Mouse (Mus musculus) thymus, postnatal 36 days (tissue): ENCODE measurements around the gene Olfr1129.
"Not testable (repeated sequence)": the region's sequence is repeated elsewhere in the genome, so short reads cannot be mapped to it uniquely, and the experiment has no call there.

Experiments
- DNase-seq, 2 experiments: peaks; one replicate each; pipeline ENCODE4 v3.0.0; 2022; ENCODE audit warnings: mixed read lengths in 2 of 2

Olfr1129 gene

DNA sequence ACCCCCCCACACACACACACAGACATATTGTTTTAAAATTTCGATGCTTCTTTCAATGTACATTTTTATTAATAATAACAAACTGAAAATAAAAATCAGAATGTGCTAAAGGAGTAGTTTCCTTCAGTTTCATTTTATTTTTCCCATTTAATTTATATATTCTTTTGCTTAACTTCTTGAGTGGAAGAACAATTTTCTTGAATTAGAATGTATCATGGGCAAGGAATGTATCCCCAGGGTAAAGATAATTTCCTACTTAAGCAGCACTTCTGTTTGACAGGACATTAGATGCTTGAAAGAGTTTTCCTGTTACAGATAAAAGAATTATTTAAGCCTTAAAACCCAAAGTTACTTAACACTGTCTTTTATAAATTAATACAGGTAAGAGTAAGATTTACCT is at the start of gene Olfr1129:
Gene Olfr1129 (plus strand): TSS at position 301 of the 400 bp plus-strand sequence.
- not testable (repeated sequence) for DNase-seq

DNA sequence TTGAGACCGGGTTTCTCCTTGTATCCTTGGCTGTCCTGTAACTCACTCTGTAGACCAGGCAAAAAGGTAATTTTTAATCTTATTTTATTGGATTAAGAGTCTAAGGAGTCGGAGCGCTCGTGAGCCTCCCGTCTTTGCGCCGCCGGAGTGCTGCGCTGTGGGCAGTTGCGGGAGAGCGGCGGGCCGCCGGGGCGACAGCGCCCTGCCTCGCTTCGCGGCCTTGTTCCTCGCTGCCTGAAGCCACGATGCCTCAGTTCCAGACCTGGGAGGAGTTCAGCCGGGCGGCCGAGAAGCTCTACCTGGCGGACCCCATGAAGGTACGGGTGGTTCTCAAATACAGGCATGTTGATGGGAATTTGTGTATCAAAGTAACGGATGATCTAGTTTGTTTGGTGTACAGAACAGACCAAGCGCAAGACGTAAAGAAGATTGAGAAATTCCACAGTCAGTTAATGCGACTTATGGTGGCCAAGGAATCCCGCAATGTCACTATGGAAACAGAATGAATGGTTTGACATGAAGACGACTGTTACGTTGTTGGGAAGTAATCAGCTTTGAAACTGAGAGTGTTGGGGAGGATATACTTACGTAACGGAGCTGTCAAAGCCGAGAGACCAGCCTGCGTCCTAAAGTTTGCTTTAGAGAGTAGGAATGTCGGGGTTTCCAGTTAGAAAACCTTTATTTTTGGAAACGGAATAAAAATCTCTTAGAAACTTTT is 47.6 kb upstream of the Olfr1129 start:
- not testable (repeated sequence) for DNase-seq

DNA sequence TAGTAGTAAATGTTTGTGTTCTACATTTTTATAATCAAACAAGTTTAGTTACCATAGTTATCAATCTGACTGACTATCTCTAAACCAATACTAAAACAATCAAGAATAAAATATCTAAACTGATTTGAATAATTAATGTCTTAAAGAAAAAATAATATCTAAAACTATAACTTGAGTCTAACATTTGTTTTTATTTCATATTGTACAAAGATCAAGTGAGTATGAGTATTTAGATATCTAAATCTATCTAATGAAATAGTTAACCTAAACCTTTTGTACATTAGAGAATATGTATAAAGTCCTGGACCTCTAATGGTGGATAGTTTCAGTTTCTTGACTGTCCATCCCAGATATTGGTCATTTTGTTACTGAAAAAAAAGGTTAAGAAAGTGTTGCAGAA is 42.2 kb upstream of the Olfr1129 start, which contains the start of gene Olfr153:
Gene Olfr153 (plus strand): TSS at position 301 of the 400 bp plus-strand sequence.
- no peak for DNase-seq

DNA sequence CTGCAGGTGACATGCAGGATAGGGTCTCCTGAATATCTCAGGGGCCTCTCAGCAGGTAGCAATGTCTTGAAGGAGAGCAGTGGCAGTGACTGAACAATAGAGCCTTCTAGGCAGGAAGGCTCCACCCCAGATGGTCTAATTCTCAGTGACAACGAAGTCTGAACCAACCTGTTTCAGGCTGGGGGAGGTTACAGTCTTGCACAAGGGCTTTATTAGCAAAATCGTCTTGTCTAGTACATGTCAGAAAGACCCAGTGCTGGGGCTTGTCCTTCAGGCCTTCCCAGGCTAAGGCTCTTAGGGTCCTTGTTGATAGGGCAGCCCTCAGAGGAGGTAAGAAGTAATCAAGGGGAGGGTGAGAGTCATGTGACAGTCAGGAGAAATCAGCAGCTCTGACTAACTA is 38.9 kb upstream of the Olfr1129 start:
- no peak for DNase-seq

DNA sequence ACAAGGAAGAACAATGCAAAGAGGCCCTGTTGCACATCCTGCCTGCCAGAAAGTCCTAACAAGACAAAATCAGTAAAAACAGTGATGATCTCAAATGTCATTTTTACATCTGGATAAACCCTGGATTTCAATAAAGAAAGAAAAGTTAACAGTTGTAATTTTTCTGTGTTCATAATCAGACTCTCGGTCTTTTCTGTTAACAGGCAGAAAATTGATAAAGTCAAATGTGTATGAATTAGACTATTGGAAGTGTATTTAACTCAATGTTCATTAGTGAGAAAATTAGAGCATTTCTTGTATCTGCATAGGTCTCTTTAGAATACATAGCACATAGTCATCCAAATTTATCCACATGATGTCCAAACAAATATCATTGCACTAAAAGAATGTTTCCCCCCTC is 28.3 kb upstream of the Olfr1129 start, which contains the start of gene Olfr1128:
Gene Olfr1128 (minus strand): TSS at position 101 of the 400 bp plus-strand sequence.
- no peak for DNase-seq

DNA sequence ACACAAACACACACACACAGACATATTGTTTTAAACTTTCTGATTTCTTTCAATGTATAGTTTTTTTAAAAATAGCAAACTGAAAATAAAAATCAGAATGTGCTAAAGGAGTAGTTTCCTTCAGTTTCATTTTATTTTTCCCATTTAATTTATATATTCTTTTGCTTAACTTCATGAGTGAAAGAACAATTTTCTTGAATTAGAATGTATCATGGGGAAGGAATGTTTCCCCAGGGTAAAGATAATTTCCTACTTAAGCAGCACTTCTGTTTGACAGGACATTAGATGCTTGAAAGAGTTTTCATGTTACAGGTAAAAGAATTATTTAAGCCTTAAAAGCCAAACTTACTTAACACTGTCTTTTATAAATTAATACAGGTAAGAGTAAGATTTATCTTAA is 32.2 kb downstream of the Olfr1129 start, which contains the start of gene Olfr1130:
Gene Olfr1130 (plus strand): TSS at position 301 of the 400 bp plus-strand sequence.
- not testable (repeated sequence) for DNase-seq

DNA sequence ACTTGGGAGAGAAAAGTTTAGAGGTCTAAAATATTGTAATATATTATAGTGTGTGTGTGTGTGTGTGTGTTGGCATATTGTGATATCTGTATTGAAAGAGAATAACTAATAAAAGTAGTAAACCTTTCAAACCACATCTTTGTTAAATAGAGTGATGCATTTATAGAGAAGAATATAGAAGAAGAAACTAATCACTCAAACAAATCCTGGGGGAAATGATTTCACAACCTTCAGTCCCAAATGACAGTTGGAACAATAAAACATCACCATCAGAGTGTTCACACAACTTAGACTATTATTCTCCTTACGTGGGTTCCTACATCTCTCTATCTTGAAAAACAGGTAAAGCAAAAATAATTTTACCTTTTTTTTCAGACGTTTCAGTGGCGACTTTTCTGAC is 53.1 kb downstream of the Olfr1129 start, which contains the start of gene Olfr1131:
Gene Olfr1131 (plus strand): TSS at position 301 of the 400 bp plus-strand sequence.
- no peak for DNase-seq
